Mouse (Mus musculus) forebrain, embryonic 16.5 days (tissue): ENCODE data around the gene Foxn3. TPM values are rescaled to one million over a fixed set of nuclear protein-coding genes. Genes with fewer than 3 reads are reported as not detected.

Source experiments
- ATAC-seq: fragments of 200-750 bp; cut with Nextera tagmentation; 2 replicates; pipeline ENCODE4 v1.8.0; 2017; ENCODE audit warnings: mild to moderate bottlenecking, moderate library complexity
- H3K27ac ChIP-seq: fragments of 300-500 bp; sonication (generic); 2 replicates; pipeline ENCODE4 v1.5.1; 2014; ENCODE audit warnings: low read length, control low read depth
- H3K27me3 ChIP-seq: fragments of 300-500 bp; sonication (generic); replicated peaks from 2 replicates; pipeline ENCODE4 v1.6.1; 2014; ENCODE audit warnings: low read length; ENCODE audit not compliant: control insufficient read depth, insufficient read depth
- H3K36me3 ChIP-seq: fragments of 300-500 bp; sonication (generic); 2 replicates; pipeline ENCODE4 v1.6.1; 2014; ENCODE audit not compliant: control insufficient read depth, insufficient read depth
- H3K4me1 ChIP-seq: fragments of 300-500 bp; sonication (generic); replicated peaks from 2 replicates; pipeline ENCODE4 v1.6.1; 2014; ENCODE audit warnings: low read length; ENCODE audit not compliant: control insufficient read depth, insufficient read depth
- H3K4me2 ChIP-seq: fragments of 300-500 bp; sonication (generic); 2 replicates; pipeline ENCODE4 v1.6.1; 2014; ENCODE audit warnings: mild to moderate bottlenecking, low read length, control low read depth
- H3K4me3 ChIP-seq: fragments of 300-500 bp; sonication (generic); replicated peaks from 2 replicates; pipeline ENCODE4 v1.5.1; 2014; ENCODE audit warnings: mild to moderate bottlenecking, low read length, control low read depth
- H3K9ac ChIP-seq: fragments of 300-500 bp; sonication (generic); replicated peaks from 2 replicates; pipeline ENCODE4 v1.6.1; 2014; ENCODE audit warnings: low read depth, low read length, control low read depth
- H3K9me3 ChIP-seq: fragments of 300-500 bp; sonication (generic); 2 replicates; pipeline ENCODE4 v1.6.1; 2016; ENCODE audit warnings: low read length; ENCODE audit not compliant: control insufficient read depth
- WGBS: fragments of 180-500 bp; shearing (Covaris S2); extraction: QIAGEN DNeasy Blood & Tissue Kit; methylation state at CpG from one replicate; pipeline ENCODE4 v1.1.7; 2014; 5-methylcytosine and 5-hydroxymethylcytosine counted together
- polyA plus RNA-seq: library from polyadenylated mRNA; unstranded; fragments of >200 nt; fragmentation: Nextera tagmentation; extraction: Ambion mirVana; gene quantifications from 2 replicates; pipeline ENCODE4 v1.2.1, GENCODE M21; 2015

The Foxn3 gene
- polyA plus RNA-seq, 1 experiment from 2014 or later: 78.0 TPM

DNA sequence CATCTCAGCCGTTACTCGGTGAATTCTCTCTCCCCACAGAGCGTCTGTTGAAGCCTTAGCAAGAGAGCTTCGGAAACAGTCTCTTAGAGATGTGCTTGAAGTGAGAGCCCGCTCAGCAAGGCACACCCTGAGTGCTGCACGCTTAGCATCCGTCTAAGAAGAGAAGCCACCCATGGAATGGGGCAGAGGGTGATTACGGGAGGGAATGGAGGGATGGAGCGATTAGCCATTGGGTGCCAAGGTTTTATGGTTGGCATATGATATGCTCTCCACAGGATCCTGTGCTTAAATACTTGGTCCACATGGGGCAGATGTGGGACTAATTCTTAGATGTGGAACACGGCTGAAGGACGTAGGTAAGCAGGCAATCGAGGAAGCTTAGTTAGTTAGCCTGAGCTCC is 45.3 kb downstream of the Foxn3 start:
- Histone ChIP-seq H3K27me3 (no peaks in the 10 kb centered on the region), H3K9me3 (no peaks in the 10 kb centered on the region), H3K36me3 (no peaks in the 10 kb centered on the region), H3K9ac (no peak overlapping the region), H3K4me3 (no peak overlapping the region), H3K4me2 (no peak overlapping the region), H3K4me1 (peaks cover 16% of the 10 kb centered on the region), H3K27ac (no peak overlapping the region)
- ATAC-seq: no peak
- 91% methylated on average over 12 of the region's 12 CpGs for WGBS

DNA sequence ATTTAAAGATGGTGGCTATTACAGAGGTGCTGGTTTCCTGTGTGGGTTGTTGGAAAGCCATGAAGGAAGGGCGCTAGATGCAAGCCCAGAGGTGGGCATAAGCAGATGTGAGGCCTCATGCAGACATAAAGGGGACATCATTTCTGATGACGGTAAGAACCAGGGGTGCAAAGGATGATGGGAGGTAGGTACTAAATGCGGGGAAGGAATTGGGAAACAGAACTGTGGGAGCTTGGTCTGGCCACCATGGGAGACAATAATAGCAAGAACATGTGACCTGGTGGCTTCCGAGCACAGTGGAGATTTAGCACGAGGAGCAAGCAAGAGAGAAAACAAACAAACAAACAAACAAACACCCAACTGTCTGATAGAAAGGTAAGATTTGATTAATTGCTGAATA is 46.1 kb downstream of the Foxn3 start:
- Histone ChIP-seq H3K27me3 (no peaks in the 10 kb centered on the region), H3K27ac (no peak overlapping the region), H3K4me1 (peaks cover 16% of the 10 kb centered on the region), H3K36me3 (no peaks in the 10 kb centered on the region), H3K4me3 (no peak overlapping the region), H3K9me3 (no peaks in the 10 kb centered on the region), H3K4me2 (no peak overlapping the region), H3K9ac (no peak overlapping the region)
- ATAC-seq: no peak
- 93% methylated on average over 5 of the region's 5 CpGs for whole genome bisulfite sequencing

DNA sequence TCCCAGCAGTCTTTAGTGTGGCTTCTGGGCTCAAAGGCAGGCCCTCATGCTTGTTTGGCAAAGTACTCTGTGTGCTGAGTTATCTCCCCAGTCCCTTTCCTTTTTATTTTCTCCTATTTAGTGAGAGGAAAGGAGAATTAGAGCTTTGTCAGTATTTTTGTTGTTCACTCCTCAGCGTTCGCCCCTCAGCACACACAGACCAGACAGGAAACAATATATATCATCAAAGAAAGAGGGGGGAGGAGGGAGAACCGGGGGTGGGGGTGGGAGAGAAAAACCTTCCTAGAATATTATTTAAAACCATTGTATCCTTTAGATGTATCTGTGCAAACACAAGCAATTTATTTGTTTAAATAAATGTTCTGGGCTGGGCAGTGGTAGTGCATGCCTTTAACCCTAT is 47.9 kb downstream of the Foxn3 start:
- Histone ChIP-seq H3K36me3 (no peaks in the 10 kb centered on the region), H3K4me2 (no peak overlapping the region), H3K4me1 (peaks cover 16% of the 10 kb centered on the region), H3K27ac (no peak overlapping the region), H3K4me3 (no peak overlapping the region), H3K27me3 (no peaks in the 10 kb centered on the region), H3K9me3 (no peaks in the 10 kb centered on the region), H3K9ac (no peak overlapping the region)
- no peak for ATAC-seq
- 72% methylated on average over 3 of the region's 3 CpGs for WGBS

DNA sequence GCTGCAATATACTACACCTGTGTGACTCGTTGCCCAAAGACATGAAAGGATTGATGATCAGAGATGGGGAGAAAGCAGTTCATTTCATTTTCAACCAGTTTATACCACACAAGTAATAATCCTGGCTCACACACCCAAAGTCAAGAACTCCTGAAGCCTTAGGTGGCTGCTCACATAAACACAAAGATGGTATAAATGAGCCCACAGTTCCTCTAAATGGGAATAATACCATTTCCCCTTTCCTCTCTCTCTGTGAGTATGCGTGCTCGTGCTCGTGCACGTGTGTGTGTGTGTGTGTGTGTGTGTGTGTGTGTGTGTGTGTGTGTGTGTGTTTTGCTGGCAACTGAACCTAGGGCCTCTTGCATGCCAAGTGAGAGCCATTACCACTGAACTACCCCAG is 51.7 kb downstream of the Foxn3 start:
- H3K9me3 ChIP-seq: no peaks in the 10 kb centered on the region
- H3K27ac ChIP-seq: no peak overlapping the region
- H3K36me3 ChIP-seq: no peaks in the 10 kb centered on the region
- no peaks in the 10 kb centered on the region for H3K27me3 ChIP-seq
- H3K4me3 ChIP-seq: no peak overlapping the region
- no peak overlapping the region for H3K4me2 ChIP-seq
- H3K4me1 ChIP-seq: no peaks in the 10 kb centered on the region
- 89% methylated on average over 5 of the region's 5 CpGs for WGBS
- no peak overlapping the region for H3K9ac ChIP-seq
- no peak for ATAC-seq

DNA sequence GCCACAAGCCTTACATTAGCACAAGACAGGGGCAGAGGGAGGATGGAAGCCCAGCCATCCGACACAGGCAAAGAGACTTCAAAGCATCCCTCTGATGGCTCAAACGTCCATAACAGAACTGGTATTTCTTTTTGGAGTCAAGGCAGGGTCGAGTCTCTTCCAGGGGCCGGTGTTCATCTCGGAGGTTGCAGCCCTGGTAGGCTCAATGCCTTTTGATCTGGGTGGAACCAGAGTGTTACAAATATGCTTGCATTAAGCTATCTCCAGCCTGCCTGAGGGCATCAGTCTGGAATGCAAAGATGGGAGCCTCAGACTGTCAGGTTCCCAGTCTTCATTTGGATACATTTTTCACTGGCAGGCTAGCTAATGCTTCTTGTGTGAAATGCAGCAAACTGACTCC is 52.6 kb downstream of the Foxn3 start:
- H3K27ac ChIP-seq: no peak overlapping the region
- H3K4me2 ChIP-seq: no peak overlapping the region
- H3K9me3 ChIP-seq: no peaks in the 10 kb centered on the region
- ATAC-seq: no peak
- no peak overlapping the region for H3K4me3 ChIP-seq
- no peaks in the 10 kb centered on the region for H3K4me1 ChIP-seq
- no peak overlapping the region for H3K9ac ChIP-seq
- WGBS: 79% methylated on average over 5 of the region's 5 CpGs
- H3K27me3 ChIP-seq: no peaks in the 10 kb centered on the region
- no peaks in the 10 kb centered on the region for H3K36me3 ChIP-seq

DNA sequence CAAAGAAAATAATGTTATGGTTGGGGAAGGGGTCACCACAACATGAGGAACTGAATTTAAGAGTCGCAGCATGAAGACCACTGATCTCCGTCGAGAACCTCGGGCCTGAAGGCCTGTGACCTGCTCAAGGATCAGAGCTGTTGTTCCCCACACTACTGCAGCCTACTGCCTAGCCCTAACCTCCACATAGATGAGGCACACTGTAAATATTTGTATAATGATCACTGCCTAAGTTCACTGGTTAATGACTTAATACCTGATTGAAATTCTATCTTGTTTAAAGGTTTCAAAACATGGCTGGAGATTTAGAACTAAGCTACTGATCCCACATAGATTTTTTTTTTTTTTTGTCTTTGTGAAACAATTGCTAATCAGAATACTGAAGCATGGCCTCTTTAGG is 61.2 kb downstream of the Foxn3 start:
- Histone ChIP-seq H3K27ac (no peak overlapping the region), H3K36me3 (no peaks in the 10 kb centered on the region), H3K4me3 (no peak overlapping the region), H3K9ac (no peak overlapping the region), H3K4me1 (peaks cover 14% of the 10 kb centered on the region), H3K4me2 (no peak overlapping the region), H3K9me3 (no peaks in the 10 kb centered on the region), H3K27me3 (no peaks in the 10 kb centered on the region)
- no peak for ATAC-seq
- WGBS: 94% methylated on average over 4 of the region's 4 CpGs

DNA sequence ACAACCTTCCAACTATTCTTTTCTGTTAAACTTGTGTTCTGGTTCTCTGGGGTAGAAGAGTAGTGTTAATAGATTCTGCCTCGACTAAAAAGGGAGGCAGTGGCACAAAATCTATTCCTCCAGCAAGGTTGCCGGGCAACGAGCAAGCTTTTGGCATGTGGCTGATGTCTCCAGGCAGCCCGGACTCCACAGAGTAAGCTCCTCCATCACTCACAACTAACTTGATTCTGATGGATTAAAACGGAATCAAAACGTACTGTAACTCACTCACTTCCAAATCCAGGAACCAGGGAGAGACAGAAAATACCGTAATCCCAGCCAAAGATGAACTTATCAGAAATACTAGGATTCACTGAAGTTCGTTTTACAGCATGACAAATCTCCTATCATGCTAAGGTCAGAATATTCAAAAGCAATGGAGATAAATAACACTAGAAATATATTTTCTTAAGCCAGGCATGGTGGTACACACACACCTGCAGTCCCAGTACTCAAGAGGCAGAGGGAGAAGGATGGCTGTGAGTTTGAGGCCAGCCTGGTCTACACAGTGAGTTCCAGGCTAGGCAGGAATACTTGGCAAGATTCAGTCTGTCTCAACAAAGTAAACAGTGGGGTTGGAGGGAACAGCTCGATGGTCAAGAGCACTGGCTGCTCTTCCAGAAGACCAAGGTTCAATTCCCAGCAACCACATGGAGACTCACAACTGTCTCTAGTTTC is 64.2 kb downstream of the Foxn3 start:
- Histone ChIP-seq H3K27me3 (no peaks in the 10 kb centered on the region), H3K27ac (no peak overlapping the region), H3K4me2 (peak overlapping the region; percentile 14), H3K9me3 (no peaks in the 10 kb centered on the region), H3K36me3 (no peaks in the 10 kb centered on the region), H3K4me1 (peaks cover 14% of the 10 kb centered on the region), H3K4me3 (no peak overlapping the region), H3K9ac (no peak overlapping the region)
- peak; percentile 82 for ATAC-seq
- 25% methylated on average over 9 of the region's 9 CpGs for WGBS

DNA sequence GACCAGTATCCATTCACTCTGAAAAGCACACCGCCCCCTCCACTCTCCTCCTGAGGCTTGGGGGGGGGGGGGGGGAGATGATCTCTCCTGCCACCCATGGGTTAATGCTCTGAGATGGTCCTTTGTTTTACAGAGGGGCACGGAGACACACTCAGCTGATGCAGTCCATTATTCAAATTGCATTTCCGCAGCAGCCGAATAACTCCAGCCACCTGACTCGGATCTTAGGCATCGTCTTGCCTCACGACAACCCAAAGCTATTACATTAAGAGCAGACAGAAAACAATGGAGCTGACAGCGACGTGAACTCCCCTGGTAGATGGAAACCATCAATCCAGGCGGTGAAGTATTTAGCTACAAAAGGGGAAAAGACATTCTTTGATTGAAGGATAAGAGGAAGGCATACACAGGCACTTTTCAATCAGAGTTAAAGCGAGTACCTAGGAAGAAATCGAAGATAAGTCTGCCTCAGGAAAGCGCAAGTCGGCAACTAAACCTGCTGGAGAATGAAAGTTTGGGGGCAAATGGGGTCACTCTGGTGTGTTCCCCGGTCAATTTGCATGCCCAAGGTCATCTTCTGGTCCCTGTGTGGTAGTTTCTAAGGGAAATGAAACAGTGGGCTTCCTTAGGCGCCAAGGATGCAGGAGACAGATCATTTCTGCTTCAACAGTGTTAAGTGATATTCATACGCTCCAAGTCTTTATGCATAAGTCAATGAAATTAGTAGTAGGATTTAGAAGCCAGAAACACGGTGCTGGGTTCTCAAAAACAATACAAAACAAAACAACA is 65.0 kb downstream of the Foxn3 start:
- Histone ChIP-seq H3K9ac (no peak overlapping the region), H3K9me3 (no peaks in the 10 kb centered on the region), H3K4me1 (peaks cover 14% of the 10 kb centered on the region), H3K4me3 (peak overlapping the region; percentile 1; the same call in 1 of the 2 replicates), H3K27ac (peak overlapping the region; percentile 31; the same call in 1 of the 2 replicates), H3K27me3 (no peaks in the 10 kb centered on the region), H3K36me3 (no peaks in the 10 kb centered on the region), H3K4me2 (peak overlapping the region; percentile 14)
- ATAC-seq: peak; percentile 61
- 27% methylated on average over 18 of the region's 18 CpGs for WGBS

DNA sequence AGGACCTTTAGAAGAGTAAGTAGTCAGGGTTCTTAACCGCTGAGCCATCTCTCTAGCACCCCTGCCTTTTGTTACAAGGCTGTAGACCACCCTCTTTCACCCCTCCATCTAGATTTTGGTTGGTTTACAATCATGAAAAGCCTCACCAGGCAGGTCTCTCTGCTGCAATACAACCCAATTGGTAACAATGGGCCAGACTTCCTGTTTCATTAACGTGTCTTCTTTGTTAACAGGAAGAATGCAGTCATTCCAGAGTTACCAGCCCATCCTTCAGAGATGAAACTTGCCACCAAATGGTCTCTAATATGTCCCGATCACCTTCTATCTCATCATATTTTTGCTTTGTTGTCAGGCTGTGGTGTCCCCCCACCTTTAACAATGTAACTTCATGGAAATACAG is 66.4 kb downstream of the Foxn3 start:
- H3K4me1 ChIP-seq: peaks cover 14% of the 10 kb centered on the region
- H3K4me2 ChIP-seq: no peak overlapping the region
- H3K27me3 ChIP-seq: no peaks in the 10 kb centered on the region
- H3K9ac ChIP-seq: no peak overlapping the region
- no peak overlapping the region for H3K27ac ChIP-seq
- no peak overlapping the region for H3K4me3 ChIP-seq
- WGBS: 88% methylated on average over 3 of the region's 3 CpGs
- no peaks in the 10 kb centered on the region for H3K36me3 ChIP-seq
- H3K9me3 ChIP-seq: no peaks in the 10 kb centered on the region
- ATAC-seq: no peak
